Mouse (Mus musculus): ENCODE results near the gene Jund.

DNA sequence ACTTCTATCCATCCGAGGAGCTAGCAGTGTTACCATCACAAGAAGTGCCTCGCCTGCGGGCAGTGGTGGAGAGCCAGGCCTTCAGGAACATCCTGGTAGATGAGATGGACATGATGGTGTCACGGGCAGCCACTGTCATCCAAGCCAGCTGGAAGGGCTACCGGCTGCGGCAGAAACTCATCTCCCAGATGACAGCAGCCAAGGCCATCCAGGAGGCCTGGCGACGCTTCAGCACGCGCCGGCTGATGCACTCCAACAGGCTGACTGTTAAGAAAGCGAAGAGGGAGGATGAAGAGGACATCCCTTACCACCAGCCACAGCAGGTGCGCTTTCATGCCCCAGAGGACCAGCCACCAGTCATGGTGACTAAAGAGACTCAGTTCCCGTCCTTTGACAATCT is 9.5 kb downstream of the Jund start:
- TF ChIP-seq CTCF (IDR thresholded peaks at IDR 0.05; ENCODE audit: insufficient read depth, low read depth, low read length) (no peak), POLR2A (IDR thresholded peaks at IDR 0.05; ENCODE audit: insufficient read depth, low read depth, low read length) (no peak)
